Mouse (Mus musculus) gastrocnemius, postnatal 25 days (tissue): ENCODE results near the gene Nsrp1. TPM values are rescaled to one million over a fixed set of nuclear protein-coding genes. Genes with fewer than 3 reads are reported as not detected.

ENCODE experiments used
- DNase-seq: peaks from one replicate; pipeline ENCODE4 v3.0.0; 2022
- total RNA-seq, 2 experiments: library from RNA; stranded (reverse); gene quantifications; 1 replicate in 1 of 2; 2 replicates in 1 of 2; pipeline ENCODE4 v1.2.3; 2021

The Nsrp1 gene
- total RNA-seq, 2 experiments from 2014 or later = 9.5 to 10.3 TPM

GRCm38 (mm10) chr11:77042816-77043215 lies 35.4 kb downstream of the Nsrp1 start:
- DNase-seq = no peak

GRCm38 (mm10) chr11:77041891-77042290 lies 36.3 kb downstream of the Nsrp1 start:
- no peak for DNase-seq

- no peak for DNase-seq
These were observed 46.9 kb downstream of the Nsrp1 start for GRCm38 (mm10) chr11:77031151-77031934.

GRCm38 (mm10) chr11:77028157-77028556 lies 50.1 kb downstream of the Nsrp1 start:
- DNase-seq = no peak

GRCm38 (mm10) chr11:77026559-77026958 lies 51.7 kb downstream of the Nsrp1 start:
- DNase-seq = no peak

GRCm38 (mm10) chr11:77021749-77022396 lies 56.4 kb downstream of the Nsrp1 start:
- no peak for DNase-seq

- DNase-seq = no peak
These were observed 58.7 kb downstream of the Nsrp1 start for GRCm38 (mm10) chr11:77019539-77019938.

- DNase-seq = no peak
These were observed 60.2 kb downstream of the Nsrp1 start for GRCm38 (mm10) chr11:77018046-77018445.

GRCm38 (mm10) chr11:77010762-77011475 lies 67.3 kb downstream of the Nsrp1 start:
- no peak for DNase-seq

GRCm38 (mm10) chr11:77009069-77010025 lies 68.9 kb downstream of the Nsrp1 start:
- DNase-seq = no peak

GRCm38 (mm10) chr11:77006616-77007015 lies 71.6 kb downstream of the Nsrp1 start:
- no peak for DNase-seq

GRCm38 (mm10) chr11:77005881-77006280 lies 72.4 kb downstream of the Nsrp1 start:
- DNase-seq = no peak

- DNase-seq = no peak
These were observed 75.9 kb downstream of the Nsrp1 start for GRCm38 (mm10) chr11:77002361-77002760.

- DNase-seq = no peak
These were observed 77.5 kb downstream of the Nsrp1 start for GRCm38 (mm10) chr11:77000741-77001140.

- no peak for DNase-seq
These were observed 79.5 kb downstream of the Nsrp1 start for GRCm38 (mm10) chr11:76998705-76999226.

GRCm38 (mm10) chr11:76997916-76998704 lies 80.1 kb downstream of the Nsrp1 start, which contains the start of gene Slc6a4:
Gene Slc6a4 (plus strand): TSS chr11:76998603.
- DNase-seq = no peak

- peak; percentile 38 for DNase-seq
These were observed 80.9 kb downstream of the Nsrp1 start for GRCm38 (mm10) chr11:76997305-76997704.

GRCm38 (mm10) chr11:76995966-76996672 lies 82.1 kb downstream of the Nsrp1 start:
- no peak for DNase-seq
